Mouse (Mus musculus): Measurements from ENCODE around the gene Rtkn2. TPM values are rescaled to one million over a fixed set of nuclear protein-coding genes. Genes with fewer than 3 reads are reported as not detected.

Rtkn2 gene
- polyA plus RNA-seq, 1 experiment, result 2.5 TPM

DNA sequence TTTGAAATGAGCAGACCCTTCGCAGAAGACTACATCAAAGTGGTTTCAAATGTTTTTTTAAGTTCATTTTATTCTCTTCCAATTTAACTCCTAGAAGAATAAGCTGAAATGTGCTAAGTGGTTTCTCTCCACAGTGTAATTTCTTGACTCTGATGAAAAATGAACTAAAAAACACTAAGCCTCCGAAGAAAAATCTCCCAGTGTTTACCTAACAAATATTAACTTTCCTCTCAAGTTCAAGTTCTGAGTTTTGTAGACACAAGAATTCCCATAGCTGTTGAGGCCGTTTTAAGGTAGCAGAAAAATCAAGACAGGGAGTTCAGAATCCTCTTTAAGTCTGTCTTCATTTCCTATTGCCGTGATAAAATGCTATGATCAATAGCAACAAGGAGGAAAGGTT lies 27.7 kb upstream of the Rtkn2 start:
- Histone ChIP-seq H3K4me3 (replicated peaks; ENCODE audit: control insufficient read depth, low read depth, low read length) (no peak overlapping the region), H3K27ac (ENCODE audit: control insufficient read depth, insufficient read depth, low read depth, low read length, poor library complexity) (no peak overlapping the region), H3K4me1 (ENCODE audit: control insufficient read depth, insufficient read depth, low read length) (no peaks in the 10 kb centered on the region; the same call in 1 of the 2 replicates)
- TF ChIP-seq CTCF (IDR thresholded peaks at IDR 0.05; ENCODE audit: control insufficient read depth, insufficient read depth, low read length) (no peak), POLR2A (IDR thresholded peaks at IDR 0.05; ENCODE audit: borderline replicate concordance, control insufficient read depth, low read depth, low read length) (no peak)
- 80% methylated on average over 4 of the region's 4 CpGs for WGBS

DNA sequence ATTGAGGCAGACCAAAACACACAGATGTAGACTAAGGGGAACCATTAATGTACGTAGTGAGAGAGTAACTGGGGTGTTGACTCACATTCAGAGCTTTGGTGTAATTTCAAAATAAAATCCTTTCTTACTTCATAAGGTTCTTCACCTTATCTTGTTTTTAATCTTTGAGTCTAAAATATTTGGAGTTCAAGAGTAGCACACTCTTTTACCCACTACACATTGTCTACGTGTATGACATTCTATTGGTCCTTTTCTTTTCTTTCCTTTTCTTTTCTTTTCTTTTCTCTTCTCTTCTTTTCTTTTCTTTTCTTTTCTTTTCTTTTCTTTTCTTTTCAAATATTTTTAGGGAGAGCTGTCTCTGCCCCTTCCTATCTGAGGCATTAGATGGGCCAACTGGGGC lies 23.4 kb upstream of the Rtkn2 start:
- Histone ChIP-seq H3K27ac (ENCODE audit: control insufficient read depth, insufficient read depth, low read depth, low read length, poor library complexity) (no peak overlapping the region), H3K4me1 (ENCODE audit: control insufficient read depth, insufficient read depth, low read length) (no peaks in the 10 kb centered on the region), H3K4me3 (replicated peaks; ENCODE audit: control insufficient read depth, low read depth, low read length) (no peak overlapping the region)
- no peak for TF ChIP-seq POLR2A (IDR thresholded peaks at IDR 0.05; ENCODE audit: borderline replicate concordance, control insufficient read depth, low read depth, low read length)
- TF ChIP-seq CTCF (IDR thresholded peaks at IDR 0.05; ENCODE audit: control insufficient read depth, insufficient read depth, low read length), result no peak
- 85% methylated on average over 2 of the region's 2 CpGs for WGBS

DNA sequence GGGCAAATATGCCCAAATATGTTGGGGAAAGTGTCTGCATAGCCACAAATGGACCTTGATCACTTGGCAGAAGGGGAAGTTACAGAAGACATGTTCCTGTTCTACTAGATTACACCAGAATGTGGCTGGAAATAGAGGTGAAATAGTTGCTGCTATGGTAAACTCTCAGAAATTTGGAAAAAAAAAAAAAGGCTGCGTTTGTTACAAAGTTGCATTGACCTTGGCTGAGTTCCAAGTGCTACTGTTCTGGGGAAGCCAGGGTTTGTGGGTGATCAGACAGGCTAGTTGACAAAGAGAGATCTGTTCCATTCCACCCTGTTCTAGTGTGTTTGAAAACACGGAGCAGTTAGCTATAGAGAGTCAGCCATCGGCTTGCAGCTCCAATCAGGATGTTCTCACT lies 19.4 kb upstream of the Rtkn2 start:
- Histone ChIP-seq H3K4me1 (ENCODE audit: control insufficient read depth, insufficient read depth, low read length) (no peaks in the 10 kb centered on the region), H3K4me3 (replicated peaks; ENCODE audit: control insufficient read depth, low read depth, low read length) (peak overlapping the region; percentile 16), H3K27ac (ENCODE audit: control insufficient read depth, insufficient read depth, low read depth, low read length, poor library complexity) (peak overlapping the region; percentile 27; the same call in 1 of the 2 replicates)
- no peak for TF ChIP-seq CTCF (IDR thresholded peaks at IDR 0.05; ENCODE audit: control insufficient read depth, insufficient read depth, low read length)
- TF ChIP-seq POLR2A (IDR thresholded peaks at IDR 0.05; ENCODE audit: borderline replicate concordance, control insufficient read depth, low read depth, low read length), result no peak
- 38% methylated on average over 3 of the region's 3 CpGs for WGBS

DNA sequence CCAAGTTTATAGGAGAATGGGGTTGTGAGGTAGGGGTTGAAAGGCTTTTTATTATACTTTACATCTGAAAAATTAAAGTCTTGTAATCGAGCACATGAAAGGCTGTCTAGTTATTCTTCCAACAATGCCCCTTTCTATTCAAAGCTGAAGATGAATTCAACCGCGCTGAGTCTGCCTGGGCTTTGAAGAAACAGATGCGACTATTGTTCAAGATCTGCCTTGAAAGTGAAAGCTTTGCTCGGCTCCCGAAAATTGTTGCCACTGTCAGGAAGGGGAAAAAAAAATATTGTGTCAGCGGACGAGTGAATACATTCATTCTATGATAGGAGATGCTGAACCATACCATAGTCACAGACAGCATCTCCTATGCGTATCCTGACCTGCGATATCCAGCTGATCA lies 16.9 kb upstream of the Rtkn2 start:
- no peak overlapping the region for H3K27ac ChIP-seq (ENCODE audit: control insufficient read depth, insufficient read depth, low read depth, low read length, poor library complexity)
- H3K4me3 ChIP-seq (replicated peaks; ENCODE audit: control insufficient read depth, low read depth, low read length), result no peak overlapping the region
- H3K4me1 ChIP-seq (ENCODE audit: control insufficient read depth, insufficient read depth, low read length), result no peaks in the 10 kb centered on the region; the same call in 1 of the 2 replicates
- TF ChIP-seq CTCF (IDR thresholded peaks at IDR 0.05; ENCODE audit: control insufficient read depth, insufficient read depth, low read length), result no peak
- WGBS, result 69% methylated on average over 10 of the region's 10 CpGs

DNA sequence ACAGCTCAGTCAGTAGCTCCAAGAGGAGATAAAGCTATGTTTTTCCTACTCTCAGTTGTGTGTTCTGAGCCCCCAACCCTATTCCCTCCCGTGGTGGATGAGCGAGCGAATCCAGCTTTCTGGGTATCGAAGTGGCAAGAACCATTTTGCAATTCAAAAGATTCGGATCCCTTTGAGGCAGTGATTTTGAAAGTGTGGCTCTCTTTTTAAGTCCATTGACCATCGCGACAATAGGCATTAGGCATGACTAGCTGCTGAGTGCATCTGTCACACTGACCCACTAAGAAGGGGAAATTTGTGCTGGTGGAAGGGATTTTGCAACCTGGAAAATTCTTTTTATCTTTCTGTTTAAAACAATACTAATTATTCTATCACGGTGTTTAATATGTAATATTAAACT lies 15.3 kb upstream of the Rtkn2 start:
- Histone ChIP-seq H3K4me1 (ENCODE audit: control insufficient read depth, insufficient read depth, low read length) (no peaks in the 10 kb centered on the region; the same call in 1 of the 2 replicates), H3K27ac (ENCODE audit: control insufficient read depth, insufficient read depth, low read depth, low read length, poor library complexity) (no peak overlapping the region), H3K4me3 (replicated peaks; ENCODE audit: control insufficient read depth, low read depth, low read length) (no peak overlapping the region)
- no peak for TF ChIP-seq CTCF (IDR thresholded peaks at IDR 0.05; ENCODE audit: control insufficient read depth, insufficient read depth, low read length)
- TF ChIP-seq POLR2A (IDR thresholded peaks at IDR 0.05; ENCODE audit: borderline replicate concordance, control insufficient read depth, low read depth, low read length), result no peak
- WGBS, result 87% methylated on average over 8 of the region's 8 CpGs

- no peaks in the 10 kb centered on the region; the same call in 1 of the 2 replicates for H3K4me1 ChIP-seq (ENCODE audit: control insufficient read depth, insufficient read depth, low read length)
- no peak for TF ChIP-seq POLR2A (IDR thresholded peaks at IDR 0.05; ENCODE audit: borderline replicate concordance, control insufficient read depth, low read depth, low read length)
- TF ChIP-seq CTCF (IDR thresholded peaks at IDR 0.05; ENCODE audit: control insufficient read depth, insufficient read depth, low read length), result no peak
- no peak overlapping the region for H3K27ac ChIP-seq (ENCODE audit: control insufficient read depth, insufficient read depth, low read depth, low read length, poor library complexity)
- 78% methylated on average over 4 of the region's 4 CpGs for WGBS
- no peak overlapping the region for H3K4me3 ChIP-seq (replicated peaks; ENCODE audit: control insufficient read depth, low read depth, low read length)
These were observed 14.0 kb upstream of the Rtkn2 start for GRCm38 (mm10) chr10:67965251-67965986.

DNA sequence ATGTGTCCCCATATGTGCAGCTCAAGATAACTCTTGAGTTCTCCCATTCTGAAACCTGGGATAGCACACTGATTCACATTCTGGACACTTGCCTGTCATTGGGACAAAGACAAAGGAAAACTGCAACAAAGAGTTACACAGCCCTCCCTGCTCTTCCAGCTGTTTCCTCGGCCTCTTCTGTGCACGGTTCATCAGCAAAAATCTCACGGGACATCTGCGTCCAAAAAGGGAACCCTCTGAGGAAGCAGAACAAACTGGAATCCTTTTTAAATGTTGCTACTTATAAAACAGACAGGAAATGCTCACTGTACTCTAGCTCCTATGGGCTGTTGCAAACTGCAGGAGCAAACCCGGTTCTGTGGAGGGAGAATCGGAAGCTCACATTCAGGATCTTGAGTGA lies 13.3 kb upstream of the Rtkn2 start:
- Histone ChIP-seq H3K4me3 (replicated peaks; ENCODE audit: control insufficient read depth, low read depth, low read length) (no peak overlapping the region), H3K4me1 (ENCODE audit: control insufficient read depth, insufficient read depth, low read length) (no peaks in the 10 kb centered on the region; the same call in 1 of the 2 replicates), H3K27ac (ENCODE audit: control insufficient read depth, insufficient read depth, low read depth, low read length, poor library complexity) (no peak overlapping the region)
- no peak for TF ChIP-seq POLR2A (IDR thresholded peaks at IDR 0.05; ENCODE audit: borderline replicate concordance, control insufficient read depth, low read depth, low read length)
- TF ChIP-seq CTCF (IDR thresholded peaks at IDR 0.05; ENCODE audit: control insufficient read depth, insufficient read depth, low read length), result no peak
- WGBS, result 1% methylated on average over 6 of the region's 6 CpGs

DNA sequence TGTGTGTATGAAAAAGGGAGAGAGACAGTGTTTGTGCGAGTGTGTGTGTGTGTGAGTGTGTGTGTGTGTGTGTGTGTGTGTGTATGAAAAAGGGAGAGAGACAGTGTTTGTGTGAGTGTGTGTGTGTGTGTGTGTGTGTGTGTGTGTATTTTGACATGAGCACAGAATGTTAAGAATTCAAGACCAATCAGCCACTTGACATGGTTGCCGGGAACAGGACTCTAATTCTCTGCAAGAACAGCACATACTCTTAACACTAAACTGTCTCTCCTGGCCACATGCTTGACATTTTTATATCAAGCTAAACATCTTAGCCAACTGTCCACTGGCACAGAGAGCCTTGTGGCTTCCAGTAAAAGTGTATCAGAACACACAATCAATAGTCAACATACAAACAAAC lies 12.4 kb upstream of the Rtkn2 start:
- no peaks in the 10 kb centered on the region; the same call in 1 of the 2 replicates for H3K4me1 ChIP-seq (ENCODE audit: control insufficient read depth, insufficient read depth, low read length)
- TF ChIP-seq POLR2A (IDR thresholded peaks at IDR 0.05; ENCODE audit: borderline replicate concordance, control insufficient read depth, low read depth, low read length), result no peak
- no peak for TF ChIP-seq CTCF (IDR thresholded peaks at IDR 0.05; ENCODE audit: control insufficient read depth, insufficient read depth, low read length)
- no peak overlapping the region for H3K4me3 ChIP-seq (replicated peaks; ENCODE audit: control insufficient read depth, low read depth, low read length)
- WGBS, result 61% methylated on average over 2 of the region's 2 CpGs
- no peak overlapping the region for H3K27ac ChIP-seq (ENCODE audit: control insufficient read depth, insufficient read depth, low read depth, low read length, poor library complexity)
